Mouse (Mus musculus) limb, embryonic 15.5 days (tissue): Measurements from ENCODE around the gene Catsper2. TPM values are rescaled to one million over a fixed set of nuclear protein-coding genes. Genes with fewer than 3 reads are reported as not detected.

ENCODE experiments used
- ATAC-seq: fragments of 200-750 bp; cut with Nextera tagmentation; 2 replicates; pipeline ENCODE4 v1.8.0; 2017; ENCODE audit warnings: low read depth, moderate TSS enrichment; ENCODE audit not compliant: insufficient number of reproducible peaks, low FRiP score, low TSS enrichment
- H3K27ac ChIP-seq: fragments of 300-500 bp; sonication (generic); 2 replicates; pipeline ENCODE4 v1.5.1; 2015; ENCODE audit warnings: moderate library complexity, mild to moderate bottlenecking, inconsistent platforms
- H3K27me3 ChIP-seq: fragments of 300-500 bp; sonication (generic); 2 replicates; pipeline ENCODE4 v1.6.1; 2015; ENCODE audit warnings: inconsistent platforms
- H3K36me3 ChIP-seq: fragments of 300-500 bp; sonication (generic); 2 replicates; pipeline ENCODE4 v1.6.1; 2015; ENCODE audit warnings: inconsistent platforms
- H3K4me1 ChIP-seq: fragments of 300-500 bp; sonication (generic); 2 replicates; pipeline ENCODE4 v1.6.1; 2015; ENCODE audit warnings: inconsistent platforms
- H3K4me2 ChIP-seq: fragments of 300-500 bp; sonication (generic); 2 replicates; pipeline ENCODE4 v1.6.1; 2015; ENCODE audit warnings: mild to moderate bottlenecking, inconsistent platforms
- H3K4me3 ChIP-seq: fragments of 300-500 bp; sonication (generic); 2 replicates; pipeline ENCODE4 v1.5.1; 2015; ENCODE audit warnings: mild to moderate bottlenecking, inconsistent platforms
- H3K9ac ChIP-seq: fragments of 300-500 bp; sonication (generic); 2 replicates; pipeline ENCODE4 v1.6.1; 2015; ENCODE audit warnings: inconsistent platforms
- H3K9me3 ChIP-seq: fragments of 300-500 bp; sonication (generic); 2 replicates; pipeline ENCODE4 v1.6.1; 2016; ENCODE audit warnings: inconsistent platforms
- WGBS: fragments of 180-500 bp; shearing (Covaris S2); methylation state at CpG from one replicate; pipeline ENCODE4 v1.1.7; 2015; 5-methylcytosine and 5-hydroxymethylcytosine counted together
- polyA plus RNA-seq: library from polyadenylated mRNA; unstranded; fragments of >200 nt; fragmentation: Nextera tagmentation; extraction: Ambion mirVana; gene quantifications from 2 replicates; pipeline ENCODE4 v1.2.1, GENCODE M21; 2015

Gene Catsper2
- 2.0 and 2.3 TPM in 2 replicates for polyA plus RNA-seq

DNA sequence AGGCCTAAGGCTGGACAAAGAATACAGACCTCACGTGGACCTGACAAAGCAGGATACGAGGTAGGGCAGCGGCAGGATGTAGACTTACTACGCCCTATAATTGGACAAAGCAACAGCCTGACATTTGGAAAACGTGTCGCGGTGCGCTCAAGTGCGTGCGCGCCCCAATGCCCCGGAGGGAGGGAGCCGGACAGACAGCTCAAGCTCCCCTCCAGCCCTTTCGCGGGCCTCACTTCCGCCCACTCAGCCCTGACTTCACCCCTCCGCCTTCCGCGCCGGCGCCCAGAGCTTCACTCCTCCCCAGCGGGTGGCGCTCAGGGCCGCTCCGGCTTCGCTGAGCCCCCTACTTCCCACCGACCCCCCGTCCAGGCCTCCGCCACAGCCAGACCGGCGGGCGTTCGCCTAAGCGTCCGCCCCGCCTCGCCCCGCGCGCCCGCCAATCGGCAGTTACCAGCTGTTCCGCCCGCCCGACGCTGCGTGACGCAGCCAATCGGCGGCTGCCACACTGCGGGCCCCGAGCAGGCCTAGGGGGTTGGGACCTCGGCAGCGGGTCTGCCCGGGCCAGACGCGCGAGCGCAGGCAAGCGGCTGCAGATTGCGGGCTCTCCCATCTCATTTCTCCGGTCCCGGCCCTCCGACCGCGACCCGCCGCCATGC is at the start of gene Catsper2, which contains the start of gene Pdia3:
Catsper2 (minus strand) TSS at position 406 of the 656 bp plus-strand sequence.
Pdia3 (plus strand) TSS at position 389 of the 656 bp plus-strand sequence.
- H3K36me3 ChIP-seq: peaks cover 22% of the 10 kb centered on the region
- peak within 1 kb of the TSS; percentile 99 for H3K9ac ChIP-seq
- peak within 1 kb of the TSS; percentile 98 for H3K27ac ChIP-seq
- peak within 1 kb of the TSS; percentile 56 for H3K4me2 ChIP-seq
- H3K27me3 ChIP-seq: no peaks in the 10 kb centered on the region
- no peaks in the 10 kb centered on the region for H3K9me3 ChIP-seq
- ATAC-seq: peak; percentile 98
- H3K4me3 ChIP-seq: peak within 1 kb of the TSS; percentile 99
- WGBS: under 1% methylated on average over 64 of the region's 68 CpGs
- H3K4me1 ChIP-seq: peaks cover 27% of the 10 kb centered on the region

DNA sequence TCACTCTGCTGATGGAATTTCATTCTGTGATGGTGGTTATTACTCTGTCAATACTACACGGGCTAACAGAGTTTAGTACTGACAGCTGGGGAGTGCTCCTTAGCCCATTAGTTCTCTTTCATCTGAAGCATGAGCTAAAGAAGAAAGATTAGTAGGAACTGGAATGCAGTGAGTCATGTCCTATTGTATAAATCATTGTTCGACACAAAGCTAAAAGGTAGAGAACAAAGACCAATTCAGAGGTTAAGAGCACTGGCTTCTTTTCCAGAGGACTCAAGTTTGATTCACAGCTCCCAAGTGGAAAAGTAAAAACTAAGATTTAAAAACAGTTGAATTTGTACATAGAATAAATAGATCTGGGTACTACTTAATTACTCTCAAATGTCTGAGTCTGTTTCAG is 46.5 kb upstream of the Catsper2 start:
- H3K27me3 ChIP-seq: no peaks in the 10 kb centered on the region
- no peak for ATAC-seq
- peaks cover 11% of the 10 kb centered on the region for H3K4me1 ChIP-seq

DNA sequence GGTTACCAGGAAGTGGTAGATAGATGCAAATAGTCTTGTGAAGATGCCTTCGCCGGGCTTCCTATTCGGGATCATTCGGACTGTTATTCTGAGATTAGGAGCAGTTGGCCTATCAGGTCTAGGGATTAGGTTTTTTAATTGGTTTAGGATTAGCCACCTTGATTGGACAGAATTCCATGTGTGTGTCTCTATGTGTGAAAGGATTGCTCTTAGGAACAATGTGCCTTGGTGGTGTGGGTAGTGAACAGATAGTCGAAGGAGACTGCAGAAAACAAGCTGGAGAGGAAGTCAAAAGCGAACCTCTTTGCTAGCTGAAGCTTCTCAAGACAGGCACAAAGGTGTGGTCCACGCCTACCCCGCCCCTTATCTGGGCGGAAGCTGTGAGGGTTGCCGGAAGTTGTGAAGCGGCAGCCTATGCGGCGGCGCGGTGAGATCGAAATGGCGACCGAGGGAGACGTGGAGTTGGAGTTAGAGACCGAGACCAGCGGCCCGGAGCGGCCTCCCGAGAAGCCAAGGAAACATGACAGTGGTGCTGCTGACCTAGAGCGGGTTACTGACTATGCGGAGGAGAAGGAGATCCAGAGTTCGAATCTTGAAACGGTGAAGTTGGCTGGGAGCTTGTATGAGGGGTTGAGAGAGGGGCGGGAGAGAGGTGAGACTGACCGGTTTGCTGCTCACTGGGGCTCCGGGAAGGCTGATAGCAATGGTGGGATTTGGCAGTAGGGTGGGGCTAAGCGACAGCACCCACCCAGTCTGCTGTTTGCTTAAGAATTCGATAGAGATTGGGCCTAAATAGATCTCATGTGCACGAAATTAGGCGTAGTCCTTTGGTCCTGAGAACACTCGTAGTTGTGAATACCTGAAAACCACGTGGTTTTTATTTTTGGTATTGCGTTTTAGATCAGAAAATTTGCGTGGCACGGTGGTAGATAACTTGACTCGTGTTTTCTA is 43.4 kb upstream of the Catsper2 start, which contains the start of gene Serinc4:
Serinc4 (minus strand) TSS at position 90 of the 951 bp plus-strand sequence.
- WGBS: 4% methylated on average over 41 of the region's 41 CpGs
- Histone ChIP-seq H3K4me3 (peak within 1 kb of the TSS; percentile 69), H3K9me3 (no peaks in the 10 kb centered on the region), H3K36me3 (peaks cover 35% of the 10 kb centered on the region), H3K27ac (peak within 1 kb of the TSS; percentile 83), H3K27me3 (no peaks in the 10 kb centered on the region), H3K4me1 (peaks cover 15% of the 10 kb centered on the region), H3K9ac (peak within 1 kb of the TSS; percentile 61), H3K4me2 (peak within 1 kb of the TSS; percentile 46)
- peak; percentile 79; the same call in 1 of the 2 replicates for ATAC-seq

More for the DNA sequence above, 46.5 kb upstream of the Catsper2 start:
- H3K36me3 ChIP-seq: peaks cover 19% of the 10 kb centered on the region
- WGBS: 69% methylated on average over 2 of the region's 2 CpGs
- H3K4me2 ChIP-seq: no peak overlapping the region
- H3K9ac ChIP-seq: no peak overlapping the region
- no peaks in the 10 kb centered on the region for H3K9me3 ChIP-seq
- no peak overlapping the region for H3K27ac ChIP-seq
- H3K4me3 ChIP-seq: no peak overlapping the region

DNA sequence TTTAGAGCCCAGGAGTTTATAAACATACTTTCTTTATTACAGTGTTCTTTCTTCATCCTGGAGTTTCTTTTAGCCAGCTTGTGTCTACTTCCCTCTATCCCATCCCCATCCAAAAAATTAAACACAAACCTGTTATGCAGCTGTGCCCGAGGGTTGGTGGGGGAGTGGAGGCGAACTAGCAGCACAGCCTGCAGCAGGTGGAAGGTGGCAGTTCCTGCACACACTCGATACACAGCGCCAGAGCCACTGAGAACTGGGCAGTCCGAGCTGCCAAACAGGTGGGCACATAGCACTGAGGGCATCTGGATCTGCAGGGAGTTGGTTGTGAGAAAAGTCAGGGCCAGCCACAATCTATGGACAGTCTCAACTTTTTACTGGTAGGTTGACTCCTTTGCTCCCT is 41.9 kb upstream of the Catsper2 start:
- peaks cover 19% of the 10 kb centered on the region for H3K4me1 ChIP-seq
- peaks cover 38% of the 10 kb centered on the region for H3K36me3 ChIP-seq
- 69% methylated on average over 5 of the region's 5 CpGs for WGBS
- no peak overlapping the region for H3K4me3 ChIP-seq
- H3K9ac ChIP-seq: no peak overlapping the region
- ATAC-seq: no peak
- no peaks in the 10 kb centered on the region for H3K9me3 ChIP-seq
- H3K4me2 ChIP-seq: no peak overlapping the region
- H3K27me3 ChIP-seq: no peaks in the 10 kb centered on the region
- H3K27ac ChIP-seq: no peak overlapping the region

DNA sequence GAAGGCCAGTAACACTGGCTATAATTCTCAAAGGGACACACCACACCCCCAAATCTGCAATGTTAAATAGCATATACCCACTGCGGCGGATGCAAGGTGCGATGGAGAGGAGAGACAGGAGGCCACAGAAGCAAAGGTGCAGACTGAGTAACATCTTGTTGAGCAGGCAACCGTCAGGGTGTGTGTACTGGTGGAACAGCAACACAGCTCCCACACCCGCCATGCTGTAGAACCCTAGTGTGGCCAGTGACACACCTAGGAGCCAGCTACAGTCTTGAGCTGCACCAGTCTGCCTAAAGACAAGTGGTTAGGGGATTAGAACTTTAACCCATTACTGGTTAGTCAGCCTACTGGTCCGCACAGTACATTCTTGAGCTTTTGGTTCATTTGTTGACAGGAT is 40.3 kb upstream of the Catsper2 start:
- no peaks in the 10 kb centered on the region for H3K9me3 ChIP-seq
- H3K4me1 ChIP-seq: peaks cover 24% of the 10 kb centered on the region
- no peak overlapping the region for H3K27ac ChIP-seq
- WGBS: 86% methylated on average over 6 of the region's 6 CpGs
- no peak overlapping the region for H3K9ac ChIP-seq
- no peak overlapping the region for H3K4me3 ChIP-seq
- ATAC-seq: no peak
- H3K27me3 ChIP-seq: no peaks in the 10 kb centered on the region
- no peak overlapping the region for H3K4me2 ChIP-seq
- H3K36me3 ChIP-seq: peaks cover 26% of the 10 kb centered on the region

DNA sequence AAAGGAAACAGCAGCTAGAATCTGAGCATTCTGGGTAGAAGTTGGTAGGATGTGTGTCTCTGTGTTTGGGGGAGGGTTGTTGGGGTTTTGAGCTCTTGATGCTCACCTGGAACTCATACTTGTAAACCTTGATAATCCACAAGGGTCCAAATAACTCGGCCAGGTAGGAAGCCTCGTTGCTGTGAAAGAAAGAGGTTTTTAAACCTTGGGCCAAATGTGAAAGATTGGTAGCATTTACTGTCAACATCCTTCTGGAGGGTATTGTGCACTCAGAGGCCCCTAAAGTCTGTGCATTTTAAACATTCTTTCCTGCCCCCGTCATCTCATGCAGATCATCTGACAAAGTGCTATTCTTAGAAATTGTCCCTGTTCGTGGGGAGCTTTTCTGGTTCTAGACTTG is 39.4 kb upstream of the Catsper2 start, which contains the start of gene Hypk:
Hypk (plus strand) TSS at position 301 of the 400 bp plus-strand sequence.
- H3K9ac ChIP-seq: no peak within 1 kb of the TSS
- peaks cover 26% of the 10 kb centered on the region for H3K4me1 ChIP-seq
- 66% methylated on average over 4 of the region's 4 CpGs for WGBS
- H3K9me3 ChIP-seq: no peaks in the 10 kb centered on the region
- no peaks in the 10 kb centered on the region for H3K27me3 ChIP-seq
- H3K27ac ChIP-seq: no peak within 1 kb of the TSS
- no peak within 1 kb of the TSS for H3K4me2 ChIP-seq
- 0 out of 2 replicates have a peak within 1 kb of the TSS, but pooled peaks have one; percentile 9 for H3K4me3 ChIP-seq
- peaks cover 20% of the 10 kb centered on the region for H3K36me3 ChIP-seq
- no peak for ATAC-seq

DNA sequence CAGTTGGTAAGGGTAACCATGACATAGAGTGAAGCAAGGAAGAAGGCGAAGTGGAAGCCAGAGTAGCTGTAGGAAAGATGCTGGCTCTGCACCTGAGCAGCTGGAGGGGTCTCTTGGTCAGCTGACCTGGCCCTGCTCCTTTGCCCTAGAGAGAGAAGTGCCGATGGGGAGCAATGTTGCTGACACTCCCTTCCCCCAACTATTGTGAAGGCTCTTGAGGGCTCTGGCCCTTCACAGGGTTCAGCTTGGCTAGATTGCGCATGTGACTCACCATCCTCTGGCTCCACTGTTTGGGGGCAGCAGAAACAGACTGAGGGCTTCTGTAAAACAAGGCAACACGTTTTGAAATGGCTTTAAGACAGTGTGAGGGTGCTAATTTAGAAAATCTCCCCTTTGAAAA is 38.8 kb upstream of the Catsper2 start:
- Histone ChIP-seq H3K36me3 (peaks cover 20% of the 10 kb centered on the region), H3K27ac (no peak overlapping the region), H3K4me3 (0 out of 2 replicates have a peak overlapping the region, but pooled peaks have one; percentile 9), H3K9me3 (no peaks in the 10 kb centered on the region), H3K4me2 (no peak overlapping the region), H3K27me3 (no peaks in the 10 kb centered on the region), H3K9ac (no peak overlapping the region), H3K4me1 (peaks cover 26% of the 10 kb centered on the region)
- no peak for ATAC-seq
- WGBS: 78% methylated on average over 4 of the region's 4 CpGs

DNA sequence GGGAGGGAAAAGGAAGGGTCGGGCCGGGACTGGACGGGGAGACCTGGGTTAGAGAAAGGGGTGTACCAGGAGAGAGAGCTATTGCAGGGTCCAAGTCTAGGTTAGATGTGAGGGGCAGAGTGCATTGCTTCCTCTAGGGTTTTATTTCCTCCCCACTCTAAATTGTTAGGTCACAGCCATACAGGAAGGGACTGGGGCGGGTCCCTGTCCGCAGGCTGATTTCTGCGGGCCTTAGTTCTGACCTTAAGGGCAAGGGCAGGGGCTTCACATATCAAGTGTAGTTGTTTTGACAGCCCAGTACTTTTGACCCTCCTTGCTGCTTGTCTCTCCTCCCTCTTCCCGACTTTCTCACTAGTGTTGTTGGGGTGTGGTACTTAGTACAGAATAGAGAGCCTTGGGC is 36.5 kb upstream of the Catsper2 start:
- Histone ChIP-seq H3K27ac (peak overlapping the region; percentile 98), H3K9me3 (no peaks in the 10 kb centered on the region), H3K9ac (peak overlapping the region; percentile 100), H3K4me1 (peaks cover 20% of the 10 kb centered on the region), H3K27me3 (no peaks in the 10 kb centered on the region), H3K4me2 (peak overlapping the region; percentile 72), H3K4me3 (peak overlapping the region; percentile 99), H3K36me3 (peaks cover 20% of the 10 kb centered on the region)
- 6% methylated on average over 7 of the region's 7 CpGs for whole genome bisulfite sequencing
- ATAC-seq: no peak

DNA sequence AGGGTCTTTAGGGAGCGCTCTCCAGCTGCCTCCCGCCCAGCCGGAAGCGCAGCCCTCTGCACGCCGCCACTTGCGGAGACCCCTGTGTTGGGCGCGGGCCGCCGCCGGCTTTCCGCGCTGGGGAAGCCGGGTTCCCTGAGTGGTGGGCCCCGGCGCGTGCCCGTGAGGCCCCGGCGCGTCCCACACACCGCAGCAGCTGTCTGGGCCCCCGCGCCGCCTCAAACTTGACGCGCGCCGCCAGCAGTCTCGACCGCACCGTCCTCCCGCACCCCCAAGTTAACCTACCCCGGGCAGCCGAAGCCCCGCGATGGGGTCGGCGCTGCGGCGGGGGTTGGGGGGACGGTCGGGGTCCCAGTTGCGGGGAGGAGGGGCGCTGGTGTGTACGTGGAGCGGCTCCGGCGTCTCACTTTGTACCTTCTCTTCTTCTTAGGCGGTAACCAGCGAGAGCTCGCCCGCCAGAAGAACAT is 36.0 kb upstream of the Catsper2 start:
- Histone ChIP-seq H3K4me2 (peak overlapping the region; percentile 72), H3K9me3 (no peaks in the 10 kb centered on the region), H3K36me3 (peaks cover 20% of the 10 kb centered on the region), H3K4me1 (peaks cover 20% of the 10 kb centered on the region), H3K27me3 (no peaks in the 10 kb centered on the region), H3K27ac (peak overlapping the region; percentile 98), H3K4me3 (peak overlapping the region; percentile 99), H3K9ac (peak overlapping the region; percentile 100)
- under 1% methylated on average over 53 of the region's 54 CpGs for WGBS
- peak; percentile 15; the same call in 1 of the 2 replicates for ATAC-seq

DNA sequence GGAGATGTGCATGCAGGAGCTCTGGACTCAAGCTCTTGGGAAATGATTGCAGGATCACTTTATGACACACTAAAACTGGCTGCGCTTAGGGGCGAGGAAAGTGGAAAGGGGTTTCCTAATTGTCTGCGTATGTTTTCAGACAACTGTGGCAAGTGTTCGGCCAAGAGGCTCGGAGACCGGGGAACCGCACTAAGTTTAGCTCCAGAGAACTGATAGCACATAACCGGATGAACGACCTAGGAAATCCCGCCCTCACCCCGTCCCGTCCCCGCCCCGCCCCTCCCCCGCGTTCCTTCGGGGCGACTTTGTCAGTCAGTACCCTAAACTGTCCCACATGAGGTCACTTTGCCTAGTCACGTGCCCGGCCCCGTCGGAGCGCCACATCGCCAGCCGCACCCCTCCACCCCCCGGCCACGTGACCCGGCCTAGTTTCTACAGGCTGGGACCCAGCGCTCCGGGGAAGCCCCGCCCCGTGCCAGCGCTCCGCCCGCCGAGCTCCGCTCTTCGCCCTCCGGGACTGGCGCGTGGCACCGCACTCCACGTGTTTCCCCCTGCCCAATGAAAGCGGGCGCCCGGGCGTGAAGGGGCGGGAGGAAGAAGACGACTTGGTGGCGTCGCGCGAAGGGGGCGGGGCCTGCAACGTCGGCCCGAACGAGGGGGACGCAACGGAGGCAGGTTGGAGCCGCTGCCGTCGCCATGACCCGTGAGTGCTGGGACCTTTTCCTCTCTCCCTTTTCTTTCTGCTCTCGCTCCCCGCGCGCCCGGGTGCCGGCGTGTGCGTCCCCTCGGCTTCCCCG is 35.3 kb upstream of the Catsper2 start, which contains the start of gene Serf2:
Serf2 (plus strand) TSS at position 457 of the 797 bp plus-strand sequence.
- Histone ChIP-seq H3K27ac (peak within 1 kb of the TSS; percentile 98), H3K4me2 (peak within 1 kb of the TSS; percentile 72), H3K27me3 (no peaks in the 10 kb centered on the region), H3K4me3 (peak within 1 kb of the TSS; percentile 99), H3K4me1 (peaks cover 20% of the 10 kb centered on the region), H3K9ac (peak within 1 kb of the TSS; percentile 100), H3K36me3 (peaks cover 20% of the 10 kb centered on the region), H3K9me3 (no peaks in the 10 kb centered on the region)
- under 1% methylated on average over 67 of the region's 74 CpGs for WGBS
- ATAC-seq: peak; percentile 98

DNA sequence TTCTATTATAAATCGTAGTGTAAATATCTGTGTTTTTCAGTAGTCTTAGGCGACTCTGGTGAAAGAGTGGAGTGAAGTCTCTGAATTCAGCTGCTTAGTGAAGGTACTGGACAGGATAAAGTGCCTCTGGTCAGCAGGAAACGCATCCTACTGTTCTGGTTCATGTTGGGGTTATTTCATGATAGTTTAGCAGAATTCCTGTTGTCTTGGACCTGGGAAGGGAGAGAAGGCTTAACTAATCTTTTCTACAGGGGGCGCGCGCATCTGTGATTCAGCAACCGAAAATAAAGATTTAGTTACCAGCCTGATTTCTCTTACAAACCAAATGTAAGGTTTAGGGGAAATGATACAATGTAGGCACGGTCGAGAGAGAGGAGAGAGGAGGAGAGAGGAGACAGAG is 34.5 kb upstream of the Catsper2 start:
- Histone ChIP-seq H3K9me3 (no peaks in the 10 kb centered on the region), H3K27ac (peak overlapping the region; percentile 97), H3K4me1 (peaks cover 21% of the 10 kb centered on the region), H3K27me3 (no peaks in the 10 kb centered on the region), H3K4me2 (peak overlapping the region; percentile 72), H3K4me3 (peak overlapping the region; percentile 99), H3K36me3 (peaks cover 13% of the 10 kb centered on the region), H3K9ac (peak overlapping the region; percentile 63; the same call in 1 of the 2 replicates)
- no peak for ATAC-seq
- whole genome bisulfite sequencing: 14% methylated on average over 9 of the region's 9 CpGs
